ENCODE assay signal across 8 mouse cellular contexts in genomic region chr16:20695622-20696323, GRCm38 (mm10). TPM values are rescaled to one million over a fixed set of nuclear protein-coding genes. Genes with fewer than 3 reads are reported as not detected.
A peak's percentile ranks its signal among the peaks of the same experiment; 100 is the strongest.
DNase-seq lines count a peak whose midpoint lies in the region; ATAC-seq and TF ChIP-seq lines count a peak whose summit lies in the region.
"Had no signal": no experiment of that assay in that cellular context is flagged by ENCODE, and none has a peak within 500 bp of the region (broad histone marks: within the 10 kb centered on the region; RNA-seq: fewer than 3 reads in every experiment).

No protein-coding gene starts in this region.

- H3K36me3 ChIP-seq in hindbrain, embryonic 16.5 days (ENCODE audit: control insufficient read depth, insufficient read depth, low read length): peaks cover 22% of the 10 kb centered on the region
- 0 out of 2 replicates have a peak, but pooled peaks cover 6% of the 10 kb centered on the region for H3K36me3 ChIP-seq in lung, postnatal 0 days (ENCODE audit: insufficient read depth, low read length)

- peak overlapping the region; percentile 82 for H3K4me2 ChIP-seq in hindbrain, embryonic 16.5 days (ENCODE audit: low read length)
- peak overlapping the region; percentile 50 for H3K4me2 ChIP-seq in lung, postnatal 0 days (replicated peaks; ENCODE audit: low read depth, low read length)

- H3K9me3 ChIP-seq in hindbrain, embryonic 16.5 days (ENCODE audit: control insufficient read depth, low read length): no peaks in the 10 kb centered on the region
- H3K9me3 ChIP-seq in lung, postnatal 0 days (ENCODE audit: low read length): no peaks in the 10 kb centered on the region

- peak; percentile 91 for DNase-seq in adrenal gland, postnatal 14 days
- DNase-seq in gastrocnemius, postnatal 10 days: peak; percentile 87
- DNase-seq in layer of hippocampus, postnatal 36 days: peak; percentile 98
- peak; percentile 84 for DNase-seq in lung, postnatal 0 days (ENCODE audit: low spot score)
- peak; percentile 98 to 99 for DNase-seq in right cerebral cortex, adult 2 months (ENCODE audit: low spot score in 2 of 2)

- H3K27me3 ChIP-seq in hindbrain, embryonic 16.5 days (replicated peaks; ENCODE audit: control insufficient read depth, insufficient read depth, low read length): no peaks in the 10 kb centered on the region
- H3K27me3 ChIP-seq in lung, postnatal 0 days (replicated peaks; ENCODE audit: insufficient read depth, low read length): no peaks in the 10 kb centered on the region

- TF ChIP-seq CTCF in lung, postnatal 0 days (IDR thresholded peaks at IDR 0.05): no peak

- peak overlapping the region; percentile 76 for H3K9ac ChIP-seq in hindbrain, embryonic 16.5 days (ENCODE audit: low read depth, low read length)
- H3K9ac ChIP-seq in lung, postnatal 0 days (replicated peaks; ENCODE audit: low read depth): 0 out of 2 replicates have a peak overlapping the region, but pooled peaks have one; percentile 8

- peaks cover 31% of the 10 kb centered on the region for H3K4me1 ChIP-seq in hindbrain, embryonic 16.5 days (ENCODE audit: control insufficient read depth, insufficient read depth, low read depth, low read length)
- peaks cover 12% of the 10 kb centered on the region; the same call in 1 of the 2 replicates for H3K4me1 ChIP-seq in lung, postnatal 0 days (ENCODE audit: insufficient read depth, low read depth, low read length)

- H3K27ac ChIP-seq in hindbrain, embryonic 16.5 days (ENCODE audit: low read depth, low read length): peak overlapping the region; percentile 77
- H3K27ac ChIP-seq in lung, postnatal 0 days (ENCODE audit: low read length): no peak overlapping the region
- H3K27ac ChIP-seq: macrophage had no signal

- under 1% methylated on average over 46 of the region's 46 CpGs for WGBS in hindbrain, embryonic 16.5 days
- WGBS in lung, postnatal 0 days: 6% methylated on average over 45 of the region's 46 CpGs

- H3K4me3 ChIP-seq in hindbrain, embryonic 16.5 days (ENCODE audit: low read length): peak overlapping the region; percentile 53
- H3K4me3 ChIP-seq in lung, postnatal 0 days (ENCODE audit: low read depth, low read length): peak overlapping the region; percentile 23

- ATAC-seq in common myeloid progenitor, adult 5-6 weeks (replicated peaks; ENCODE audit: low read depth, poor library complexity, severe bottlenecking): peak; percentile 16; the same call in 1 of the 2 replicates
- ATAC-seq in hindbrain, embryonic 16.5 days: peak; percentile 77
- ATAC-seq in lung, postnatal 0 days: peak; percentile 57

- no peak for TF ChIP-seq EP300 in lung, postnatal 0 days (IDR thresholded peaks at IDR 0.05)

RNA-seq across cellular contexts. Expression of gene Fam131a, which starts 2.7 kb away (rescaled TPM):
- 12.5 and 12.6 TPM in 2 replicates for total RNA-seq in adrenal gland, postnatal 14 days (2021)
- not detected in 2 replicates for total RNA-seq in common myeloid progenitor, adult 5-6 weeks (2017)
- 10 to 100 TPM; 28.0 to 29.8 TPM for total RNA-seq in gastrocnemius, postnatal 10 days (2021)
- 49.6 and 56.7 TPM in 2 replicates for polyA plus RNA-seq in hindbrain, embryonic 16.5 days (2015; fragmentation: Nextera tagmentation; extraction: Ambion mirVana)
- 100 to 1,000 TPM; 415 to 465 TPM for total RNA-seq in layer of hippocampus, postnatal 36 days (2021)
- 8.4 and 8.9 TPM in 2 replicates for polyA plus RNA-seq in lung, postnatal 0 days (2015; fragmentation: Nextera tagmentation; extraction: Ambion mirVana)

RNA-seq across cellular contexts. Expression of gene Polr2h, which starts 21.7 kb away (rescaled TPM):
- total RNA-seq in adrenal gland, postnatal 14 days (2021): 33.1 and 34.3 TPM in 2 replicates
- total RNA-seq in common myeloid progenitor, adult 5-6 weeks (2017): 78.5 and 115 TPM in 2 replicates
- 10 to 100 TPM; 11.6 to 13.5 TPM for total RNA-seq in gastrocnemius, postnatal 10 days (2021)
- polyA plus RNA-seq in hindbrain, embryonic 16.5 days (2015; fragmentation: Nextera tagmentation; extraction: Ambion mirVana): 87.7 and 94.6 TPM in 2 replicates
- total RNA-seq in layer of hippocampus, postnatal 36 days (2021): 10 to 100 TPM; 24.8 to 24.9 TPM
- polyA plus RNA-seq in lung, postnatal 0 days (2015; fragmentation: Nextera tagmentation; extraction: Ambion mirVana): 37.5 and 48.2 TPM in 2 replicates

RNA-seq across cellular contexts. Expression of gene Clcn2, which starts 21.8 kb away (rescaled TPM):
- total RNA-seq in adrenal gland, postnatal 14 days (2021): 19.5 and 26.8 TPM in 2 replicates
- 1.9 and 7.3 TPM in 2 replicates for total RNA-seq in common myeloid progenitor, adult 5-6 weeks (2017)
- 1 to 10 TPM; 2.3 to 3.2 TPM for total RNA-seq in gastrocnemius, postnatal 10 days (2021)
- 24.9 and 26.8 TPM in 2 replicates for polyA plus RNA-seq in hindbrain, embryonic 16.5 days (2015; fragmentation: Nextera tagmentation; extraction: Ambion mirVana)
- 10 to 100 TPM; 66.0 to 71.3 TPM for total RNA-seq in layer of hippocampus, postnatal 36 days (2021)
- 1.8 and 1.9 TPM in 2 replicates for polyA plus RNA-seq in lung, postnatal 0 days (2015; fragmentation: Nextera tagmentation; extraction: Ambion mirVana)

RNA-seq across cellular contexts. Expression of gene Eif4g1, which starts 27.7 kb away (rescaled TPM):
- total RNA-seq in adrenal gland, postnatal 14 days (2021): 379 and 389 TPM in 2 replicates
- 305 and 334 TPM in 2 replicates for total RNA-seq in common myeloid progenitor, adult 5-6 weeks (2017)
- total RNA-seq in gastrocnemius, postnatal 10 days (2021): 100 to 1,000 TPM; 324 to 334 TPM
- polyA plus RNA-seq in hindbrain, embryonic 16.5 days (2015; fragmentation: Nextera tagmentation; extraction: Ambion mirVana): 133 and 143 TPM in 2 replicates
- 100 to 1,000 TPM; 292 to 299 TPM for total RNA-seq in layer of hippocampus, postnatal 36 days (2021)
- 73.5 and 78.7 TPM in 2 replicates for polyA plus RNA-seq in lung, postnatal 0 days (2015; fragmentation: Nextera tagmentation; extraction: Ambion mirVana)

RNA-seq across cellular contexts. Expression of gene Chrd, which starts 37.2 kb away (rescaled TPM):
- 5.2 and 5.9 TPM in 2 replicates for total RNA-seq in adrenal gland, postnatal 14 days (2021)
- total RNA-seq in common myeloid progenitor, adult 5-6 weeks (2017): not detected in 2 replicates
- 1 to 10 TPM; 5.2 to 6.3 TPM for total RNA-seq in gastrocnemius, postnatal 10 days (2021)
- polyA plus RNA-seq in hindbrain, embryonic 16.5 days (2015; fragmentation: Nextera tagmentation; extraction: Ambion mirVana): 7.3 and 7.5 TPM in 2 replicates
- total RNA-seq in layer of hippocampus, postnatal 36 days (2021): 10 to 100 TPM; 86.1 to 88.4 TPM
- polyA plus RNA-seq in lung, postnatal 0 days (2015; fragmentation: Nextera tagmentation; extraction: Ambion mirVana): 1.5 and 1.7 TPM in 2 replicates
- polyA plus RNA-seq: macrophage had no signal

Comparison
In these comparisons a context has a peak if more than half of its experiments do, and no peak if none do; other contexts are left out.
1. ATAC-seq: peak in every context shown above with its lines; median percentile 77 in hindbrain, embryonic 16.5 days; 57 in lung, postnatal 0 days; 16 in common myeloid progenitor, adult 5-6 weeks.
2. RNA of gene Fam131a, which starts 2.7 kb away (total RNA-seq): 415 to 465 TPM in layer of hippocampus, postnatal 36 days, 28.0 to 29.8 TPM in gastrocnemius, postnatal 10 days and 12.5 to 12.6 TPM in adrenal gland, postnatal 14 days; not detected in common myeloid progenitor, adult 5-6 weeks; every median in the first group is over 10 times any median in the second.
3. Peak in every context shown above with its lines, with median percentiles within 50 percentile points of each other: DNase-seq.